Mouse (Mus musculus) lung, postnatal 0 days (tissue): Measurements from ENCODE around the gene Scarf2. TPM values are rescaled to one million over a fixed set of nuclear protein-coding genes. Genes with fewer than 3 reads are reported as not detected.
A peak's percentile ranks its signal among the peaks of the same experiment; 100 is the strongest.

ENCODE experiments used
- ATAC-seq: fragments of 200-750 bp; cut with Nextera tagmentation; 2 replicates; pipeline ENCODE4 v1.8.0; 2017; ENCODE audit warnings: moderate library complexity
- DNase-seq: peaks from one replicate; pipeline ENCODE4 v3.0.0-alpha.2; 2016; ENCODE audit warnings: low spot score
- H3K27ac ChIP-seq: fragments of 300-500 bp; sonication (generic); 2 replicates; pipeline ENCODE4 v1.5.1; 2014; ENCODE audit warnings: antibody characterized with exemption, mild to moderate bottlenecking, low read length, mixed read lengths
- H3K27me3 ChIP-seq: fragments of 300-500 bp; sonication (generic); replicated peaks from 2 replicates; pipeline ENCODE4 v1.6.1; 2014; ENCODE audit warnings: low read length, mixed read lengths; ENCODE audit not compliant: insufficient read depth
- H3K36me3 ChIP-seq: fragments of 300-500 bp; sonication (generic); 2 replicates; pipeline ENCODE4 v1.6.1; 2014; ENCODE audit warnings: low read length, mixed read lengths; ENCODE audit not compliant: insufficient read depth
- H3K4me1 ChIP-seq: fragments of 300-500 bp; sonication (generic); 2 replicates; pipeline ENCODE4 v1.6.1; 2014; ENCODE audit warnings: antibody characterized with exemption, low read depth, low read length, mixed read lengths; ENCODE audit not compliant: insufficient read depth
- H3K4me2 ChIP-seq: fragments of 300-500 bp; sonication (generic); replicated peaks from 2 replicates; pipeline ENCODE4 v1.6.1; 2014; ENCODE audit warnings: low read depth, mild to moderate bottlenecking, low read length, moderate library complexity, mixed read lengths
- H3K4me3 ChIP-seq: fragments of 300-500 bp; sonication (generic); 2 replicates; pipeline ENCODE4 v1.5.1; 2014; ENCODE audit warnings: low read depth, low read length
- H3K9ac ChIP-seq: fragments of 300-500 bp; sonication (generic); replicated peaks from 2 replicates; pipeline ENCODE4 v1.6.1; 2014; ENCODE audit warnings: low read depth, mild to moderate bottlenecking
- H3K9me3 ChIP-seq: fragments of 300-500 bp; sonication (generic); 2 replicates; pipeline ENCODE4 v1.6.1; 2016; ENCODE audit warnings: low read length, mixed read lengths
- CTCF ChIP-seq: IDR thresholded peaks from 2 replicates; pipeline ENCODE4 v1.5.1; 2016; ENCODE audit warnings: antibody characterized with exemption, mild to moderate bottlenecking
- EP300 ChIP-seq: IDR thresholded peaks from 2 replicates; pipeline ENCODE4 v1.6.1; 2016; ENCODE audit warnings: antibody characterized with exemption, mild to moderate bottlenecking, control low read depth
- WGBS: fragments of 180-500 bp; shearing (Covaris S2); extraction: QIAGEN DNeasy Blood & Tissue Kit; methylation state at CpG from one replicate; pipeline ENCODE4 v1.1.7; 2014; 5-methylcytosine and 5-hydroxymethylcytosine counted together
- polyA plus RNA-seq: library from polyadenylated mRNA; unstranded; fragments of >200 nt; fragmentation: Nextera tagmentation; extraction: Ambion mirVana; gene quantifications from 2 replicates; pipeline ENCODE4 v1.2.1, GENCODE M21; 2015

Gene Scarf2
- polyA plus RNA-seq, 1 experiment from 2014 or later, result 18.5 TPM

- DNase-seq (peak; percentile 39), ATAC-seq (no peak)
- Histone ChIP-seq H3K4me1 (peaks cover 36% of the 10 kb centered on the region), H3K4me2 (peak overlapping the region; percentile 46), H3K27me3 (peaks cover 38% of the 10 kb centered on the region), H3K9me3 (no peaks in the 10 kb centered on the region), H3K4me3 (peak overlapping the region; percentile 28), H3K27ac (no peak overlapping the region), H3K36me3 (no peaks in the 10 kb centered on the region), H3K9ac (no peak overlapping the region)
- WGBS, result 16% methylated on average over 83 of the region's 83 CpGs
- TF ChIP-seq EP300 (no peak), CTCF (peak; percentile 42)
Observed at GRCm38 (mm10) chr16:17802839-17803674, 6.0 kb downstream of the Scarf2 start.

- no peak overlapping the region for H3K27ac ChIP-seq
- no peak for ATAC-seq
- DNase-seq, result no peak
- H3K36me3 ChIP-seq, result no peaks in the 10 kb centered on the region
- TF ChIP-seq CTCF (no peak), EP300 (no peak)
- WGBS, result 41% methylated on average over 33 of the region's 33 CpGs
- H3K9ac ChIP-seq, result no peak overlapping the region
- H3K4me2 ChIP-seq, result peak overlapping the region; percentile 46
- peaks cover 36% of the 10 kb centered on the region for H3K4me1 ChIP-seq
- no peaks in the 10 kb centered on the region for H3K9me3 ChIP-seq
- H3K27me3 ChIP-seq, result peaks cover 38% of the 10 kb centered on the region
- peak overlapping the region; percentile 28 for H3K4me3 ChIP-seq
Observed at GRCm38 (mm10) chr16:17803675-17804448, 6.8 kb downstream of the Scarf2 start.

GRCm38 (mm10) chr16:17804449-17804912 lies 7.4 kb downstream of the Scarf2 start:
- TF ChIP-seq EP300, result no peak
- no peak for TF ChIP-seq CTCF
- Histone ChIP-seq H3K4me2 (peak overlapping the region; percentile 42), H3K9ac (no peak overlapping the region), H3K4me3 (peak overlapping the region; percentile 14; the same call in 1 of the 2 replicates), H3K9me3 (no peaks in the 10 kb centered on the region), H3K36me3 (no peaks in the 10 kb centered on the region), H3K27ac (no peak overlapping the region), H3K27me3 (peaks cover 33% of the 10 kb centered on the region), H3K4me1 (peaks cover 36% of the 10 kb centered on the region)
- DNase-seq (peak; percentile 51), ATAC-seq (peak; percentile 16)
- WGBS, result 11% methylated on average over 33 of the region's 33 CpGs

GRCm38 (mm10) chr16:17804982-17805381 lies 7.9 kb downstream of the Scarf2 start:
- no peak for TF ChIP-seq CTCF
- TF ChIP-seq EP300, result no peak
- ATAC-seq, result no peak
- peaks cover 36% of the 10 kb centered on the region for H3K4me1 ChIP-seq
- WGBS, result 53% methylated on average over 6 of the region's 7 CpGs
- H3K4me2 ChIP-seq, result peak overlapping the region; percentile 42
- no peak for DNase-seq
- peaks cover 31% of the 10 kb centered on the region for H3K27me3 ChIP-seq
- no peaks in the 10 kb centered on the region for H3K9me3 ChIP-seq
- H3K36me3 ChIP-seq, result no peaks in the 10 kb centered on the region
- no peak overlapping the region for H3K9ac ChIP-seq
- no peak overlapping the region for H3K27ac ChIP-seq
- H3K4me3 ChIP-seq, result no peak overlapping the region

- peak overlapping the region; percentile 33 for H3K4me3 ChIP-seq
- H3K4me1 ChIP-seq, result peaks cover 36% of the 10 kb centered on the region
- H3K27ac ChIP-seq, result no peak overlapping the region
- H3K27me3 ChIP-seq, result peaks cover 30% of the 10 kb centered on the region
- peak overlapping the region; percentile 76 for H3K4me2 ChIP-seq
- 0 out of 2 replicates have a peak overlapping the region, but pooled peaks have one; percentile 19 for H3K9ac ChIP-seq
- no peaks in the 10 kb centered on the region for H3K36me3 ChIP-seq
- no peak for TF ChIP-seq EP300
- no peak for TF ChIP-seq CTCF
- WGBS, result 14% methylated on average over 47 of the region's 50 CpGs
- DNase-seq (peak; percentile 41), ATAC-seq (no peak)
- H3K9me3 ChIP-seq, result no peaks in the 10 kb centered on the region
Observed at GRCm38 (mm10) chr16:17806581-17807191, 9.6 kb downstream of the Scarf2 start.
